Mouse (Mus musculus): ENCODE measurements around the gene Smyd1.

DNA sequence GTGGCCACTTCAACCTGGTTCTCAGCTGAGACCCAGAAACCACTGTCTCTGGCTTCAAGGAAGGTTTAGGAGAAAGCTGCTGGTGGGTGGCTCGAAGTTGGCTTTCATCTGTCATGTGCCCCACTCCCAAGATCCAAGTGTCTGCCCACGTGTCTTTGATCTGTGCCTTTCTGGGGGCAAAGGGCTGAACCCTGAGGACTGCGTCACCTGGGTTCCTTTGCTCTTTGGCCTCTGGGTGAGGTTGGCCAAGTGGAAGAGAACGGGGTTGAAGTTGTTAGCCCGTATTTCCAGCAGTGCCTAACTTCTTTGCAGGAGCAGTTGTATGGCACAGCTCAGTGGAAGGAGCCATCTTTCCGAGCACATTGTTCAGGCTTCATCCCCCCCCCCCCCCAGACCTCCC lies 85.5 kb downstream of the Smyd1 start:
- TF ChIP-seq HCFC1 (IDR thresholded peaks at IDR 0.05; ENCODE audit: borderline replicate concordance, insufficient read depth, low read length) (no peak), ZC3H11A (IDR thresholded peaks at IDR 0.05; ENCODE audit: borderline replicate concordance, low read depth, low read length) (no peak)

Measured in ES-E14 (cell line).